Mouse (Mus musculus): Measurements from ENCODE around the gene Urm1. TPM values are rescaled to one million over a fixed set of nuclear protein-coding genes. Genes with fewer than 3 reads are reported as not detected.

The Urm1 gene
- total and polyA plus RNA-seq, 3 experiments: 90.5 to 131 TPM; not detected in 1

- no peaks in the 10 kb centered on the region; a peak in 2 of 4 replicates for H3K36me3 ChIP-seq (ENCODE audit: control insufficient read depth in 1 of 2, insufficient read depth in 2 of 2, low read length in 2 of 2)
Measured at GRCm38 (mm10) chr2:29846911-29847310, 27.0 kb downstream of the Urm1 start.

GRCm38 (mm10) chr2:29849041-29849440 is 29.2 kb downstream of the Urm1 start:
- TF ChIP-seq POLR2AphosphoS5 (IDR thresholded peaks at IDR 0.05; ENCODE audit: borderline replicate concordance, low read depth, low read length) (no peak), TAL1 (IDR thresholded peaks at IDR 0.05; ENCODE audit: low read length) (no peak), TBP (IDR thresholded peaks at IDR 0.05; ENCODE audit: low read depth, low read length) (no peak), MAFK (IDR thresholded peaks at IDR 0.05; ENCODE audit: borderline replicate concordance, low read depth, low read length) (no peak)
- Histone ChIP-seq H3K79me2 (ENCODE audit: control insufficient read depth, insufficient read depth, low read length, poor library complexity) (no peaks in the 10 kb centered on the region), H3K36me3 (ENCODE audit: control insufficient read depth in 1 of 2, insufficient read depth in 2 of 2, low read length in 2 of 2) (no peaks in the 10 kb centered on the region; a peak in 1 of 4 replicates), H3K27me3 (ENCODE audit: control insufficient read depth in 1 of 2, insufficient read depth in 2 of 2, low read length in 2 of 2) (no peaks in the 10 kb centered on the region), H3K4me1 (ENCODE audit: control insufficient read depth in 1 of 2, insufficient read depth in 2 of 2, low read length in 2 of 2) (no peaks in the 10 kb centered on the region; a peak in 1 of 4 replicates), H3K9me3 (replicated peaks; ENCODE audit: insufficient read depth, low read length) (no peaks in the 10 kb centered on the region), H3K4me3 (ENCODE audit: control insufficient read depth in 1 of 2, insufficient read depth in 1 of 2, low read depth in 2 of 2, low read length in 2 of 2) (no peak overlapping the region), H3K27ac (ENCODE audit: control insufficient read depth, low read depth, low read length) (no peak overlapping the region), H3K9ac (ENCODE audit: control insufficient read depth, low read depth, low read length, poor library complexity, severe bottlenecking) (no peak overlapping the region)
- no peak for DNase-seq (ENCODE audit: low read depth, low spot score)

More at GRCm38 (mm10) chr2:29846911-29847310, 27.0 kb downstream of the Urm1 start:
- no peak for DNase-seq (ENCODE audit: low read depth, low spot score)
- Histone ChIP-seq H3K79me2 (ENCODE audit: control insufficient read depth, insufficient read depth, low read length, poor library complexity) (no peaks in the 10 kb centered on the region), H3K9me3 (replicated peaks; ENCODE audit: insufficient read depth, low read length) (no peaks in the 10 kb centered on the region), H3K9ac (ENCODE audit: control insufficient read depth, low read depth, low read length, poor library complexity, severe bottlenecking) (no peak overlapping the region), H3K4me1 (ENCODE audit: control insufficient read depth in 1 of 2, insufficient read depth in 2 of 2, low read length in 2 of 2) (no peaks in the 10 kb centered on the region; a peak in 1 of 4 replicates), H3K27ac (ENCODE audit: control insufficient read depth, low read depth, low read length) (no peak overlapping the region), H3K4me3 (ENCODE audit: control insufficient read depth in 1 of 2, insufficient read depth in 1 of 2, low read depth in 2 of 2, low read length in 2 of 2) (no peak overlapping the region), H3K27me3 (ENCODE audit: control insufficient read depth in 1 of 2, insufficient read depth in 2 of 2, low read length in 2 of 2) (no peaks in the 10 kb centered on the region)
- TF ChIP-seq HCFC1 (IDR thresholded peaks at IDR 0.05; ENCODE audit: low read depth, low read length) (no peak), SMC3 (IDR thresholded peaks at IDR 0.05; ENCODE audit: low read depth, low read length) (no peak), POLR2A (IDR thresholded peaks at IDR 0.05; ENCODE audit: control insufficient read depth in 1 of 2, insufficient read depth in 1 of 2, low read depth in 1 of 2, low read length in 2 of 2, poor library complexity in 1 of 2) (no peak), NRF1 (IDR thresholded peaks at IDR 0.05; ENCODE audit: insufficient read depth, low read depth, low read length, poor library complexity, severe bottlenecking) (no peak), USF1 (IDR thresholded peaks at IDR 0.05; ENCODE audit: low read depth, low read length) (no peak), MAZ (IDR thresholded peaks at IDR 0.05; ENCODE audit: low read depth, low read length) (no peak), RCOR1 (IDR thresholded peaks at IDR 0.05; ENCODE audit: low read depth, low read length) (no peak), TBP (IDR thresholded peaks at IDR 0.05; ENCODE audit: low read depth, low read length) (no peak), MYB (IDR thresholded peaks at IDR 0.05; ENCODE audit: low read depth, low read length) (no peak), TCF12 (IDR thresholded peaks at IDR 0.05; ENCODE audit: low read depth, low read length) (no peak), GABPA (IDR thresholded peaks at IDR 0.05; ENCODE audit: low read depth, low read length) (no peak), GATA1 (IDR thresholded peaks at IDR 0.05; ENCODE audit: low read depth, low read length) (no peak), TAL1 (IDR thresholded peaks at IDR 0.05; ENCODE audit: low read length) (no peak), KAT2A (conservative IDR thresholded peaks at IDR 0.05; ENCODE audit: low read depth, low read length) (no peak)

All from MEL (cell line).